Mouse (Mus musculus) megakaryocyte-erythroid progenitor cell, adult 5-6 weeks (primary cell): ENCODE data around the gene Gsx1. TPM values are rescaled to one million over a fixed set of nuclear protein-coding genes. Genes with fewer than 3 reads are reported as not detected.
A peak's percentile ranks its signal among the peaks of the same experiment; 100 is the strongest.

ENCODE experiments used
- ATAC-seq: replicated peaks from 2 replicates; pipeline ENCODE4 v1.8.0; 2016; ENCODE audit warnings: mild to moderate bottlenecking, inconsistent platforms; ENCODE audit not compliant: severe bottlenecking, poor library complexity, low FRiP score, low TSS enrichment
- total RNA-seq, 2 experiments: library from RNA; stranded (forward) in 1 of 2; stranded (reverse) in 1 of 2; fragments of 200-1000, 215-1000 nt in 1 of 2; fragments of >200 nt in 1 of 2; fragmentation: Nextera tagmentation in 1 of 2; gene quantifications; 2 replicates each; pipeline ENCODE4 v1.2.3; 2014 to 2017

Gsx1 gene
- total RNA-seq (2014; fragmentation: Nextera tagmentation), result not detected in 2 replicates
- total RNA-seq (2017), result not detected in 2 replicates

DNA sequence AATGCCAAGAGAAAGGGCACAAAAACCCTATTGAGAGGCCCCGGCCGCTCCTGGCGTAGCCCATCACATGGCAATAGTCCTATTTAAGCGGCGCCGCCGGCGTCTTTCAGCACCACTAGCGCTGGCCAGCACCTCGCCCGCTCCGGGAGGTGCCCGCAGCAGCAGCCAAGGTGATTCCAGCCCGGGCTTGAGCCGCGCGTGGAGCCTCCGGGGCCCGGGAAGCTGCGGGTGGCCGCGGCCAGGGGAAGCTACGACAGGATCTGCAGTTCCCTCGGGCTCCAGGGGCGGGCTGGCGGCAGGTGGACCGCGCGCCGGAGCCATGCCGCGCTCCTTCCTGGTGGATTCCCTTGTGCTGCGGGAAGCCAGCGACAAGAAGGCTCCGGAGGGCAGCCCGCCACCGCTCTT is at the start of gene Gsx1:
Gsx1 (plus strand) TSS at position 126 of the 405 bp plus-strand sequence.
- ATAC-seq, result peak; percentile 79

DNA sequence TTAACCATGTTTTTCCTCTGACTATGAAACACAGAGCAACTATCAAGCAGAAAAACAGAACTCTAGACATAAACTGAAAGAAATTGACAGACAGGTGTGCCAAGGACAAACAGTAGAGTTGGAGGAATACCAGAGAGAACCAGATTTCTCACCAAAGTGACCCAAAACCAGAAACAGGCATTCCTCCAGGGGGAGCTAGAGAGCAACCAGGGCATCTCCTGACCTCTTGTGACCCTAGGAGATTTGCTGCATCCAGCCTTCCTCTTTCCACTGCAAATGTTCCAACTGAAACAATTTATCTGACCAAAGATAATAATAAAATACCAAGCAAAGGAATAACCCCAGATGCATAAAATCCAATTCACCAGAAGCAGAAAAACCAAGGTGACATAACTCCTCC is 41.2 kb upstream of the Gsx1 start:
- no peak for ATAC-seq

DNA sequence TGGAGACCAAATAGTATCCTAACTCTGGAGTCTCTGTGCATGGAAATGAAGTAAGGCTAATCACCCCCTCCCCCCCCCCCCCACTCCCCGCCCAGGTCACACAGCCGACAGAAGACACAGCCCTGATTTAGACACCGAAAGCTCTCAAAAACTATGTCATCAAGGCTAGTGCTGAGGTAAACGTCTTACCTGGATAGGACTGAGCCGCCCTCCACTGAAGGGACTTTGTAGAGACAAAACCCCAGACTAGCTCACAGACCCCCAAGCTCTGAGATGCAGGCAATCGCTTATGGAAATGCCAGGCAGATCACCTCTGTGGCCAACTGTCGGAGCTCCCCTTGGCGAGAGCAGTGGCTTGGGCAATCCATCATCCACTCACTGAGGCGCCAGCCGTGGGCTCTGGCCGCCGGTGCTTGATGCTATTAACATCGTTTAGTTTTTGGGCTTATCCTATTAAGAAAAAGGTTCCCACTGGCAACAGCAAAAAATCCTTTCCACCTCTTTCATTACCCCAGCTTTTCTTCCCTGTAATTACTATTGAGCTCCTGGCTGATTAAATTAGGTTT is 33.6 kb upstream of the Gsx1 start:
- no peak for ATAC-seq

GRCm38 (mm10) chr5:147155449-147156133 is 32.9 kb upstream of the Gsx1 start:
- ATAC-seq, result no peak

DNA sequence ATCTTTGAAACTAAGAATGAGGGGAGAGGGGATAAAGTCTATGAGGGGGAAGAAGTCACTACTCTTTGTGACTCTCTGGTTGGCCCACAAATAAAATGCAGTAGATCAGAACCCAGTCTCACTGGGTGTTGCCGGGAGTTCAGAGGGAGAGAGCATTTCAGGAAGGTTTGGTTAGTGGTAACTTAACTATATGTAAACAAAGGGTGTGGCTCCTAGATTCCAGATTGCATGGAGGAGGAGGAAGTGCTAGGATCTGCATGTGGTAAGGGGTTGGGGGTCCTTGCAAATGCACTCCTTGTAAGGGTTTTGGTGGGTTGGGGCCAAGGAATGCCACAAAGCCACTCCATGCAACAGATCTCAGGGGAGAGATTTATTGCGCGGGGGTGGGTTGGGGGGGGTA is 32.1 kb upstream of the Gsx1 start:
- ATAC-seq, result no peak

DNA sequence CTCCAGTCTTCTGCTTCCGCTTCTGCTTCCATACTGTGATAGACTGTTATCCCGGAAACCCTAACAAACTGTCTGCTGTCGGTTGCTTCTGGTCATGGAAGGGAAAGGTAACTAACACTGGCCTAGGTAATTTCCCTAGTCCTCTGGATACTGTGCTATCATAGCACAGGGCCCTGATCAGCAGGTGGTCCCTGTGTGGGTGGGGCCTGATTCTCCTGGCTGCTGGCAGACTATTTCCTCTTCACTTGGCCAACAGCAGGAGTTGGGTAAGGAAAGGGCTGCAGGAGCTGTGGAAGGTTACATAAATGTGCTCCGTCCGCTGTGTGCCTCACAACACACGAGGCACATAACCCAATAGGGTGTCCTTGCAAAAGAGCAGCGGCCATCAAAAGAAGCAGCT is 31.1 kb upstream of the Gsx1 start:
- ATAC-seq, result no peak

- ATAC-seq, result no peak
Observed at GRCm38 (mm10) chr5:147159320-147159719, 29.2 kb upstream of the Gsx1 start.

DNA sequence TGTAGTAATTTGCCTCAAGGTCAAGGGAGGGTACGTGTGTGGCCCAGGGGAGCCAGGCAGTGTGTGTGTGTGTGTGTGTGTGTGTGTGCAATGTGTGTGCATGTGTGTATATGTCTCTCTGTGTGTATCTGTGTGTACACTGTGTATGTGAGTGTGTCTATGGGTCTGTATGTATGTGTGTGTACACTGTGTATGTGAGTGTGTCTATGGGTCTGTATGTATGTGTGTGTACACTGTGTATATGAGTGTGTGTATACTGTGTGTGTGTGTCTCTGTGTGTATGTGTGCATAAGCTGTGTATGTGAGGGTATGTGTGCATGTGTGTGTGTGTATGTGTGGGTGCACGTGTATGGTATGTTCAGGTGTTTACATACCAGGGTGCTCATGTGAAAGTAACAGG is 28.7 kb upstream of the Gsx1 start:
- no peak for ATAC-seq

DNA sequence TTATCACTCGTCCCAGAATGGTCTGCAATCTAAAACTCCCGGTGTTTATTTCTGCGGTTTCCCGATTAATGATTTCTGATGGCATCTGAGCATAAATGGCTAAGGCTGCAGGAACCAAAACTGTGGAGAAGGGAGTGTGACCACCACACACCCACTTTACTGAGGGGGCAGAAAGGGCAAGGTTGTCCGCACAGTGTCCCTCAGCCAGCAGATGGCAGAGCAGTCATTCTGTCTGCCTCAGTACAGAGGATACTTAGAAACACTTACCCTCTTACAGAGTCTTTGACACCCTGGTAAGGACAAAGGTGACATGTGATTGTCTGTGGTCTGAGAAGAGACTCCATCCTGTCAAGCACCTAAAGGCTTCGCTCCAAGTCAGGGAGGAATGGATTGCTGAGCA is 23.4 kb upstream of the Gsx1 start:
- ATAC-seq, result peak; percentile 61; the same call in 1 of the 2 replicates

DNA sequence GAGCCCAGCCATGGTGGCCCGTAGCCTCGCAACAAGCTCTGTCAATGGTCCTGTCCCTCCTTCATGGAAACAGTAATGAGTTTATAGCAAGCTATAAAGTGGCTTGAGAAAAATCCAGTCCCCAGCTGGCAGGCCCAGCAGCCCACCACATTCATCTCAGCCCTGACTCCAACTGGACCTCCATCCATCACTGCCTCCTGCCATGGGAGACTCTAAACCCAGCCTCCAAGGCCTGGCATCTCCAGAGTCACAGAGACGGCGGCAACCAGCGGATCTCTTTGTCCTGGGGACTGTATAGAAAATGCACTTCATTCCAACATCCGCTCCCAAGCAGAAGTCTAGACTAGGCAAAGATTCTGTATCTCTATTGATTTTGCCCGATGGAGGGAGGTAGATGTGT is 18.4 kb upstream of the Gsx1 start:
- no peak for ATAC-seq

- no peak for ATAC-seq
Observed at GRCm38 (mm10) chr5:147174046-147174445, 14.4 kb upstream of the Gsx1 start.

- ATAC-seq, result no peak
Observed at GRCm38 (mm10) chr5:147185174-147185915, 3.2 kb upstream of the Gsx1 start.

DNA sequence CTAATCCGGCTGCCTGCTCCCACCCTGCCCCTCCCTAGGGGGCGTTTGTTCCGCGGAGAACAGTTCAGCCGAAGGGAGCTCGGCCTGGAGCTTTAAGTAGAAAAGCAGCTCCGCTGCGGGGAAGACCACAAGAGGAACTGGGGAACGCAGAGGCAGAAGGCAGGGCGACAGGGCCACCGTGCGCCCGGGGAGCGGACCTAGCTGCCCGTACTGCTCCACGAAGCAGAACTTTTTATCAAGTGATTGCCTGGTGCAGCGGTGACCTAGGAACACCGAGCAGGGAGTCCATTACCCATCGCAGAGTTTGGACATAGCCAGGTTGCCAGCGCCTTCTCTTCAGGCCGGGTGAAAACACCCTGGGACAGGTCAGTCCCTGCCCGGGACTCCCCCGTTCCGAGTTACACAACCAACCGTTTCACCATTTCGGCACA is 2.5 kb upstream of the Gsx1 start:
- ATAC-seq, result no peak

- no peak for ATAC-seq
Observed at GRCm38 (mm10) chr5:147186781-147187551, 1.5 kb upstream of the Gsx1 start.

- no peak for ATAC-seq
Observed at GRCm38 (mm10) chr5:147187552-147188170, 835 bp upstream of the Gsx1 start.

DNA sequence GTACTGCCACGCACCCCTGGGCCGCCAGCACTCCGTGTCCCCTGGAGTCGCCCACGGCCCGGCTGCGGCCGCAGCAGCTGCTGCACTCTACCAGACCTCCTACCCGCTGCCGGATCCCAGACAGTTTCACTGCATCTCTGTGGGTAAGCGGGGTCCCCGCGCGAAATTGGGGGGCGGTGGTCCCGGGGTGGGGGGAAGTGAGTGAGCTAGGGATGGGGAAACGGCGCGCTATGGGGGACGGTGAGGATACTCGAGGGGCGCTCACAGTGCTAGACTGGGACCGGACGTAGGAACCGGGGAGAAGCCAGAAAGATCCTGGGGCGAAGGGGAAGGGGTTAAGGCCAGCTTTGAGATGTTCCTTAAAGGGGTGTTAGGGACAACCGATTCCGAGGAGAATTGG is 660 bp downstream of the Gsx1 start:
- no peak for ATAC-seq

GRCm38 (mm10) chr5:147189836-147190602 is 1.5 kb downstream of the Gsx1 start:
- no peak for ATAC-seq

DNA sequence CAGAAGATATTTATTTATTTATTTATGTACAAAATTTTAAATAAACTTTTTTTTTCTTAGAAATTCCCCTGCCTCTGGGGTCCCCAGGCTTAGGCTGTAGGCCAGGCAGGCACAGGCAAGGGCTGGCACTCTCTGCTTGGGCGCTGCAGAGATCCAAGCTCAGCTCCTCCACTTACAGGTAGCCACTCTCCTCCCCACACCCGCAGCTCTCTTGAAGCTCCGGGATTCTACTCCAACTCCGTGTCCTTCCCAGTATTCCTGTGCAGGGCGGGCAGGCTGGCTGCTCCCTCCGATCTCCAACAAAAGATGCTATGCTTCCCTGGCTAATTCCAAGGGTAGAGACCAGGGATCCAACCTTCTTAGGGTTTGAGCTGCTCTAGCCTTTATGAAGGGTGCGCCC is 2.4 kb downstream of the Gsx1 start:
- no peak for ATAC-seq
